Comparison of ENCODE assay signal across 21 mouse cellular contexts in the genomic region with DNA sequence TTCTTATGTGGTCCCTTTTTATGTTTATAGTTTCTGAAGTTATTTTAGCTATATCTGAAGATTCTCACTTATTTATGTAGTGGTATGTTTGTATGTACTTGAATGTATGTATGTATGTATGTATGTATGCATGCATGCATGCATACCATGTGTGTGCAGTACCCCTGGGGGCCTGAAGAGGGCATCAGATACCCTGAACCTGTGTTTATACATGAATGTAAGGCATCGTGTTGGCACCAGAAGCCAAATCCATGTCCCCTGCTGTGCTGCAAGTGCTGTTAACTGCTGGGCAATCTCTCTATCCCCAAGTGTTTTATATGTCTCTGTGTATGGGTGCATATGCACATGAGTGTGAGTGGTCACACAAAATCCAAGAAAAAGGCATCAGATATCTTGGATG. TPM values are rescaled to one million over a fixed set of nuclear protein-coding genes. Genes with fewer than 3 reads are reported as not detected.
DNase-seq lines count a peak whose midpoint lies in the region; ATAC-seq and TF ChIP-seq lines count a peak whose summit lies in the region.
"Had no signal": no experiment of that assay in that cellular context is flagged by ENCODE, and none has a peak within 500 bp of the region (broad histone marks: within the 10 kb centered on the region; RNA-seq: fewer than 3 reads in every experiment).

No protein-coding gene starts in this region.

- H3K4me2 ChIP-seq in liver, embryonic 14.5 days (ENCODE audit: low read depth): no peak overlapping the region
- H3K4me2 ChIP-seq in liver, embryonic 12.5 days: no peak overlapping the region
- H3K4me2 ChIP-seq: forebrain, embryonic 12.5 days; heart, embryonic 15.5 days; liver, embryonic 11.5 days; midbrain, embryonic 15.5 days had no signal

- ATAC-seq in liver, embryonic 14.5 days (ENCODE audit: insufficient read depth): no peak
- no peak for ATAC-seq in liver, embryonic 12.5 days
- ATAC-seq in megakaryocyte progenitor cell, adult 5-6 weeks (replicated peaks; ENCODE audit: poor library complexity): peak; percentile 54; the same call in 1 of the 2 replicates
- no peak for ATAC-seq in granulocyte monocyte progenitor cell, adult 5-6 weeks (replicated peaks; ENCODE audit: poor library complexity, severe bottlenecking)
- ATAC-seq: hindbrain, postnatal 0 days; midbrain, embryonic 15.5 days had no signal

- H3K9ac ChIP-seq in liver, embryonic 14.5 days (replicated peaks): no peak overlapping the region
- no peak overlapping the region for H3K9ac ChIP-seq in liver, embryonic 12.5 days
- H3K9ac ChIP-seq: forebrain, embryonic 12.5 days; heart, embryonic 15.5 days; midbrain, embryonic 15.5 days had no signal

- TF ChIP-seq EP300 in liver, embryonic 14.5 days (IDR thresholded peaks at IDR 0.05; ENCODE audit: low read depth): no peak

- no peaks in the 10 kb centered on the region for H3K27me3 ChIP-seq in liver, embryonic 14.5 days (ENCODE audit: control insufficient read depth, insufficient read depth, low read length)
- H3K27me3 ChIP-seq in liver, embryonic 12.5 days (replicated peaks): no peaks in the 10 kb centered on the region
- H3K27me3 ChIP-seq: CH12.LX; forebrain, embryonic 12.5 days; heart, embryonic 15.5 days; megakaryocyte, embryonic 14.5 days; midbrain, embryonic 15.5 days had no signal

- H3K4me3 ChIP-seq in liver, embryonic 14.5 days (ENCODE audit: insufficient read depth in 1 of 2, low read depth in 2 of 2, low read length in 2 of 2): no peak overlapping the region
- no peak overlapping the region for H3K4me3 ChIP-seq in liver, embryonic 12.5 days
- H3K4me3 ChIP-seq: forebrain, embryonic 12.5 days; heart, embryonic 15.5 days; limb, embryonic 10.5 days; megakaryocyte, embryonic 14.5 days; midbrain, embryonic 15.5 days; myocyte had no signal

- WGBS in liver, embryonic 14.5 days (ENCODE audit: insufficient replicate concordance): 62% methylated on average over 1 of the region's 1 CpGs
- WGBS in liver, embryonic 12.5 days (ENCODE audit: insufficient replicate concordance): 69% methylated on average over 1 of the region's 1 CpGs

- TF ChIP-seq CTCF in liver, embryonic 14.5 days (IDR thresholded peaks at IDR 0.05; ENCODE audit: low read depth): peak; percentile 26; the same call in 1 of the 2 replicates

- H3K36me3 ChIP-seq in liver, embryonic 14.5 days (replicated peaks; ENCODE audit: control insufficient read depth, insufficient read depth, low read depth): no peaks in the 10 kb centered on the region
- H3K36me3 ChIP-seq in liver, embryonic 12.5 days: no peaks in the 10 kb centered on the region
- H3K36me3 ChIP-seq: forebrain, embryonic 12.5 days; heart, embryonic 15.5 days; midbrain, embryonic 15.5 days had no signal

- no peaks in the 10 kb centered on the region for H3K9me3 ChIP-seq in liver, embryonic 14.5 days (ENCODE audit: control insufficient read depth, low read length)
- 0 out of 2 replicates have a peak, but pooled peaks cover 2% of the 10 kb centered on the region for H3K9me3 ChIP-seq in liver, embryonic 12.5 days (replicated peaks)
- H3K9me3 ChIP-seq: forebrain, embryonic 12.5 days; heart, embryonic 15.5 days; limb, embryonic 10.5 days; midbrain, embryonic 15.5 days had no signal

- H3K27ac ChIP-seq in liver, embryonic 14.5 days: no peak overlapping the region
- H3K27ac ChIP-seq in liver, embryonic 12.5 days: no peak overlapping the region
- H3K27ac ChIP-seq: forebrain, embryonic 12.5 days; heart, embryonic 15.5 days; hindbrain, postnatal 0 days; limb, embryonic 10.5 days; midbrain, embryonic 15.5 days had no signal

- peak; percentile 7 for DNase-seq in cerebellum, adult 9-10 months
- no peak for DNase-seq in cerebellum, adult 9-11 months
- no peak for DNase-seq in liver, embryonic 14.5 days (ENCODE audit: low read depth in 3 of 3, low spot score in 3 of 3)
- peak; percentile 33 for DNase-seq in ES-CJ7 (ENCODE audit: low read depth, low spot score)
- DNase-seq: adrenal gland, postnatal 25 days; cerebellum, adult 11-12 months; heart, adult 18-20 months; kidney, adult 11 months; lung, postnatal 10 days had no signal

- H3K4me1 ChIP-seq in liver, embryonic 14.5 days (replicated peaks; ENCODE audit: control insufficient read depth in 2 of 2, insufficient read depth in 2 of 2, low read length in 1 of 2): no peaks in the 10 kb centered on the region
- H3K4me1 ChIP-seq in liver, embryonic 12.5 days: no peaks in the 10 kb centered on the region
- H3K4me1 ChIP-seq: forebrain, embryonic 12.5 days; heart, embryonic 15.5 days; limb, embryonic 10.5 days; megakaryocyte, embryonic 14.5 days; midbrain, embryonic 15.5 days had no signal

RNA-seq across cellular contexts. Expression of a gene that starts 34.3 kb away (rescaled TPM):
- 1.1 and 1.7 TPM in 2 replicates for polyA plus RNA-seq in liver, embryonic 14.5 days (2012; rRNA removed)
- polyA plus RNA-seq in liver, embryonic 14.5 days (2014; fragmentation: Nextera tagmentation; extraction: Ambion mirVana): 1.5 and 1.6 TPM in 2 replicates
- 2.2 and 2.6 TPM in 2 replicates for polyA plus RNA-seq in liver, embryonic 12.5 days (2016; fragmentation: Nextera tagmentation; extraction: Ambion mirVana)
- 23.6 and 26.9 TPM in 2 replicates for total RNA-seq in megakaryocyte progenitor cell, adult 5-6 weeks (2015)
- 27.8 and 38.7 TPM in 2 replicates for total RNA-seq in megakaryocyte progenitor cell, adult 5-6 weeks (2017)
- 17.0 and 18.3 TPM in 2 replicates for total RNA-seq in granulocyte monocyte progenitor cell, adult 5-6 weeks (2014; fragmentation: Nextera tagmentation)
- 35.3 and 38.8 TPM in 2 replicates for total RNA-seq in granulocyte monocyte progenitor cell, adult 5-6 weeks (2017)
- total RNA-seq: CH12.LX had no signal

Comparison
In these comparisons a context has a peak if more than half of its experiments do, and no peak if none do; other contexts are left out.
1. DNase-seq: peak in cerebellum, adult 9-10 months (single experiment) and ES-CJ7 (single experiment); none in cerebellum, adult 9-11 months (single experiment) and liver, embryonic 14.5 days (0 of 3).